Mouse (Mus musculus) erythroblast, embryonic 14.5 days (primary cell): Measurements from ENCODE around the gene 4930558K02Rik.

Experiments used
- GATA1 ChIP-seq: IDR thresholded peaks from 2 replicates; pipeline ENCODE4 v1.6.1; 2012; ENCODE audit warnings: low read length, inconsistent platforms, mixed read lengths
- TAL1 ChIP-seq: IDR thresholded peaks from 3 replicates; pipeline ENCODE4 v1.6.1; 2012; ENCODE audit warnings: low read length, inconsistent platforms, mixed read lengths

DNA sequence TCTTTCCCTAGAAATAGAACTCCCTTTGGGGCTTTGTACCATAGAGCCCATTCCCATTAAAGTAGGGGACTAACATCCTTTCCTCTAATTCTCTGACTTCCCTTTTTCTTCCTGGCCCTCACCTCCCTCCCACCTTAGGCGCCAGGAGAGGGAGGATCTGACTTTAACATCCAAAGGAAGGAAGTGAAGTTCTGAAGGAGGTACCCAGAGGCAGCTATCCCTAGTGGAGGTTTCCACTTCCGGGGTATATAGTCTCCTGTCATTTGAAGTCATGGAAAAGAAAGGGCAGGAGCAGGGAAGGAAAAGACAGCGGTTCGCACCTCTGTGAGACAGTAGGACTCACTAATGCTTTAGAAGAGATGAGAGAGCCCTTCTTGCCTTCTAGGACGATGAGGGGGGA lies 19.9 kb upstream of the 4930558K02Rik start:
- TF ChIP-seq TAL1 = no peak
- no peak for TF ChIP-seq GATA1
